Mouse (Mus musculus) embryonic facial prominence, embryonic 10.5 days (tissue): ENCODE measurements around the gene Prkar1b. TPM values are rescaled to one million over a fixed set of nuclear protein-coding genes. Genes with fewer than 3 reads are reported as not detected.

Source experiments
- DNase-seq: peaks from one replicate; pipeline ENCODE4 v3.0.0-alpha.2; 2017; ENCODE audit warnings: low spot score
- H3K27ac ChIP-seq: fragments of 300-500 bp; sonication (generic); replicated peaks from 2 replicates; pipeline ENCODE4 v1.5.1; 2016; ENCODE audit warnings: mild to moderate bottlenecking
- H3K27me3 ChIP-seq: fragments of 300-500 bp; sonication (generic); replicated peaks from 2 replicates; pipeline ENCODE4 v1.6.1; 2016; ENCODE audit warnings: low read depth, mild to moderate bottlenecking; ENCODE audit not compliant: poor library complexity, severe bottlenecking
- H3K36me3 ChIP-seq: fragments of 300-500 bp; sonication (generic); replicated peaks from 2 replicates; pipeline ENCODE4 v1.6.1; 2016; ENCODE audit warnings: mild to moderate bottlenecking, moderate library complexity
- H3K4me1 ChIP-seq: fragments of 300-500 bp; sonication (generic); 2 replicates; pipeline ENCODE4 v1.6.1; 2016
- H3K4me3 ChIP-seq: fragments of 300-500 bp; sonication (generic); 2 replicates; pipeline ENCODE4 v1.5.1; 2016; ENCODE audit warnings: mild to moderate bottlenecking, moderate library complexity
- H3K9me3 ChIP-seq: fragments of 300-500 bp; sonication (generic); 2 replicates; pipeline ENCODE4 v1.6.1; 2016; ENCODE audit warnings: mild to moderate bottlenecking
- WGBS: fragments of 180-500 bp; shearing (Covaris S2); methylation state at CpG from one replicate; pipeline ENCODE4 v1.1.7; 2016; 5-methylcytosine and 5-hydroxymethylcytosine counted together
- polyA plus RNA-seq: library from polyadenylated mRNA; unstranded; fragments of >200 nt; fragmentation: Nextera tagmentation; extraction: Ambion mirVana; gene quantifications from 2 replicates; pipeline ENCODE4 v1.2.1, GENCODE M21; 2016

The Prkar1b gene
- polyA plus RNA-seq, 1 experiment from 2014 or later: 9.0 TPM

DNA sequence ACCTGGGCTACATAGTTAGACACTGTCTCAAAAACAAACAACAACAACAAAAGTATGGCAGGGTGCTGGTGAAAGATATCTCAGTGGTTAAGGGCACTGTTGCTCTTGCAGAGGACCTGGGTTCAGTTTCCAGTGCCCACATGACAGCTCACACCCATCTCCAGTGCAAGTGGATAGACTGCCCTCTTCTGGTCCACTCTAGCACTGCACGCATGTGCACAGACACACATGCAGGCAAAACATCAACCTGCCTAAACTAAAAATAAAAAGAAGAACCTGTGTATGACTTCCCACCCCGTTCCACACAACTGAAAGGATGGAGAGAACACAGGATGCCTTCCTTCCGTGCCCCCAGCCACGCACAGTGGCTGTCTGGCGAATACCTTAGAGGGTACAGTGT lies 61.6 kb downstream of the Prkar1b start:
- Histone ChIP-seq H3K9me3 (no peaks in the 10 kb centered on the region), H3K27me3 (no peaks in the 10 kb centered on the region), H3K4me3 (no peak overlapping the region), H3K4me1 (0 out of 2 replicates have a peak, but pooled peaks cover 5% of the 10 kb centered on the region), H3K27ac (no peak overlapping the region), H3K36me3 (no peaks in the 10 kb centered on the region)
- DNase-seq: no peak
- 89% methylated on average over 5 of the region's 5 CpGs for WGBS

DNA sequence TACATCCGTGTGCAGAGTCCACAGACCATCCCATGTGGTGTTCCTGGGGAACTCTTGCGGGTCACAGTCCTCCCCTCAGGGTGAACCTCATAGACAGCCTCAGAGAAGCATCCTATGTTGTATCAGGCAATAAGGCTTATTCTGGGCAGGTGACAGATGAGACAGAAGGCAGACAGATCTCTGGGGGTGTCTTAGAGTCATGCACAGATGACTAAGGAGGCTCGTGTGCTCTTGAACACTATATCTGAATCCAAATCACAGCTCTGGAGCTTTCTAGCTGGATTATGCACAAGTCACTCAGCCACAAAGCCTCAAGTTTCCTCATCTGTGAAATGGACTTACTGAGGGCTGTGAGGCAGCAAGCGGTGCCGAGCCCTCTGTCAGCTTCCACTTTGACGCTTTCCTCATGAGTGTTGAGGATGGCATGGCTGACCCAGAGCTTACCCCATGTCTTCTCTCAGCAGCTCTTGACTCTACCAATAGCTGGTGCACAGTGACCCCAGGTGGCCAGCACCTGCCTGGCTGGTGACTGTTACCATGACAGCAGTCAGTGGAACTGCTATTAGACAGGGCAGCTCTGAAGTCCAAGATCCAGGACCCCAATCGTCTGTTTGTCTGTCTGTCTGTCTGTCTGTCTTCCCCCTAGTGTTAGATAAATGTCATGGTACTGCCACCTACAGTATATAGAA lies 64.8 kb downstream of the Prkar1b start:
- Histone ChIP-seq H3K4me3 (no peak overlapping the region), H3K27me3 (no peaks in the 10 kb centered on the region), H3K4me1 (peaks cover 19% of the 10 kb centered on the region), H3K9me3 (no peaks in the 10 kb centered on the region), H3K27ac (no peak overlapping the region), H3K36me3 (no peaks in the 10 kb centered on the region)
- 74% methylated on average over 7 of the region's 7 CpGs for WGBS
- DNase-seq: peak; percentile 68

DNA sequence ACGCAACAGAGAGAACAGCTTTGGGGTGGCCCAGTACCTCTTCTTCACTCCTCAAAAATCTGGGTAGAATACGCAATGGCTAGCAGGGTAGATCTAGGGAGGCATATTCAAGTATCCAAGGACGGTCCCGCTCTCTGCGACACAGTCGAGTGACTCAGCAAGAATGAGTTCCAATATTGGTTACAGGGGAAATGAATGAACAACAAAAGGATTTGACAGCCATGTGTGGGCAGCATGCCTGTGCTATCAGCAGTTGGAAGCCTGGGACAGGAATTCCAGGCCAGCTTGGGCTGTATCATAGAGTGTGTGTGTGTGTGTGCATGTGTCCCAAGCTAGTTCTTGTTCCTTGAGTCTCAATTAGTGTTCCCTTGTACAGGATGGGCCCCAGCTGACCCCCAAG lies 65.5 kb downstream of the Prkar1b start:
- Histone ChIP-seq H3K4me3 (no peak overlapping the region), H3K36me3 (no peaks in the 10 kb centered on the region), H3K27ac (no peak overlapping the region), H3K27me3 (no peaks in the 10 kb centered on the region), H3K4me1 (peaks cover 19% of the 10 kb centered on the region), H3K9me3 (no peaks in the 10 kb centered on the region)
- 91% methylated on average over 6 of the region's 6 CpGs for WGBS
- no peak for DNase-seq

DNA sequence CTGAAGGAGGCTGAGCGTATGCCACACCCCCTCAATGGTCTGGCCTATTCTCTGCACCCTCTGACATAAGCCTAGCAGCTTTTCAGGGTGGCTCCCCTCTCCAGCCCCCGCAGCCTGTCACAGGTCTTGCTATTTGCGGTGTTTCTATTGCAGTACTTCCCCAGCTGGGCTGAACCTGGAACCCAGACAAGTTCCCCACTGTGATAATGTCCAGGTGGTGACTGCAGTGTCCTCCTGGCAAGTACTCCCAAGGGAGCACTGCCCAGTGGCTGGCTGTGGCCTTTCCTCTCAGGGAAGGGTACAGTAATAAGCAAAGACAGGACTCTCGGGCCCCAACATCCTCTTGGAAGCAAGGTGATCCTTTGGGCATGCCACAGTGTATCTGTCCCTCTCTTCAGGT lies 66.0 kb downstream of the Prkar1b start:
- no peak for DNase-seq
- Histone ChIP-seq H3K4me1 (peaks cover 19% of the 10 kb centered on the region), H3K4me3 (no peak overlapping the region), H3K27ac (no peak overlapping the region), H3K9me3 (no peaks in the 10 kb centered on the region), H3K27me3 (no peaks in the 10 kb centered on the region), H3K36me3 (no peaks in the 10 kb centered on the region)
- WGBS: 79% methylated on average over 4 of the region's 4 CpGs

DNA sequence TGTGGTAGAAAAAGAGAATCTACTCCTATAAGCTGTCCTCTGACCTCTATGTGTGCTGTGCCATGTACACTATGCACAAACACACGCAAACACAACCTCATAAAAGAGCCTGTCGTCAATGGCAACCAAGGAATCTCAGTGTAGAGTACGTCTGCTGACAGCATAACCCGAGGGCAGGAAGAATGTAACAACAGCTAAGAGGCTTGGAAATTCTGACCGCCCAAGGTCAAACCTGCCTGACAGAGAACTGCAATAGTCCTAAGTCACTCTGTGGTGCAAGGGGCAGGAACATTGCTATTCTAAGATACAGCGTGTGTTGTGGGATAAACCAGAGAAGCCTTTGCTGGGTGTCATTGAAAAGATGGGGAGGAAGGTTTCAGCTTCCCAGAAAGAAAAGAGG lies 68.4 kb downstream of the Prkar1b start:
- no peak for DNase-seq
- 55% methylated on average over 6 of the region's 6 CpGs for WGBS
- H3K27me3 ChIP-seq: no peaks in the 10 kb centered on the region

DNA sequence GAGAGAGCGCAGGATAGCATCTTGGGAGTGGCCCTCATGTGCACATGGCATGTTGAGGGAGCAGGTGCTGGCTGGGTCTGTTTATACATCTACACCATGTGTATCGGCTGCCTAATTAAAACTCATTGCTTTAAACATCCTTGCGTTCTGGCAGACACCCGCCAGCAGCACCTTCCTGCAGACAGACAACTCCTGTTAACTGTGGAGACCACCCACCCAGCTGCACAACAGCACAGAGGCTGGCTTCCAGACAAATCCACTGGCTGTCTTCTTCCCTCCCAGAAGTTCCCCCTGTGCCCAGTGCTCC lies 71.7 kb downstream of the Prkar1b start:
- no peak for DNase-seq
- no peaks in the 10 kb centered on the region for H3K27me3 ChIP-seq
- H3K4me3 ChIP-seq: no peak overlapping the region
- no peaks in the 10 kb centered on the region for H3K36me3 ChIP-seq
- WGBS: 67% methylated on average over 4 of the region's 4 CpGs
- no peaks in the 10 kb centered on the region for H3K9me3 ChIP-seq
- H3K4me1 ChIP-seq: peaks cover 41% of the 10 kb centered on the region
- no peak overlapping the region; the same call in 1 of the 2 replicates for H3K27ac ChIP-seq

More for the DNA sequence above, 68.4 kb downstream of the Prkar1b start:
- Histone ChIP-seq H3K27ac (no peak overlapping the region), H3K9me3 (no peaks in the 10 kb centered on the region), H3K4me3 (no peak overlapping the region), H3K36me3 (no peaks in the 10 kb centered on the region), H3K4me1 (peaks cover 39% of the 10 kb centered on the region)

DNA sequence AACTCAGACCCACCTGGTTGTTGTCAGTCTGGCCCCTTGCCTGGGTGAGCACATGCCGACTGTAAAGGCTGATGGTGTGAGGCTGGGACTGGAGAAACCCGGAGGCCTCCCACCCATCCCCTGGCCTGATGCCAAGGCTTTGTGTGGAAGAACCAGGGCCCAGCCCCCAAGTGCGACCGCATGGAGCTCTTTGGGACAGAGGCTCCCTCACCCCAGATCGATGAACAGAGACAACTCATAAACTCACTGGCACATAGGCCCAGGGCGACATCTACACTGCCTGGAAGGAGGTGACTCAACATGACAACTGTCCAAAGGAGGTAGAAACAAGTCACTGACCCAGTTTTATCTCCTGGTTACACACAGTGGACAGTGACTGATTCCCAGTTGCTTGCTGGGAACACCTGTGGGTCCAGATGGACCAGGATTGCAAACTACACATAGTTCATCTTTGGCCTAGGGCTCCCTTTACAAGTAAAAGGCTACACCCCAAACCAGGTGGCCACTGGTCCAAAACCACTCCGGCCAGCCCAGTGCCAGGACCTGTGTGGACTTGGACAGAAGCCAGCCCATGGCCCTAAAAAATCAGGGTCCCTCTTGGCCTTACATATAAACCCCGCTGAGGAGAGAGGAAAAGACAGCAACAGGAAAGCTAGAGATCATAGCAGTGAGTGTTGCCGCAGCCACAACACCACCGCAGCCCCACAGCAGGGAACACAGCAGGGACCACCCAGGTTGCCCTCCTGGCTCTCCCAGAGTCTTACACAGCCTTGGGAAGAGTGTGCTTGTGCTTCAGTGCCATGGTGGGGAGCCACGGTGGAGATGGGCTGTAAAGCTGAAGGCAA lies 72.3 kb downstream of the Prkar1b start:
- Histone ChIP-seq H3K4me1 (peaks cover 41% of the 10 kb centered on the region), H3K27me3 (no peaks in the 10 kb centered on the region), H3K36me3 (no peaks in the 10 kb centered on the region), H3K27ac (no peak overlapping the region; the same call in 1 of the 2 replicates), H3K9me3 (no peaks in the 10 kb centered on the region), H3K4me3 (no peak overlapping the region)
- no peak for DNase-seq
- WGBS: 75% methylated on average over 11 of the region's 11 CpGs

DNA sequence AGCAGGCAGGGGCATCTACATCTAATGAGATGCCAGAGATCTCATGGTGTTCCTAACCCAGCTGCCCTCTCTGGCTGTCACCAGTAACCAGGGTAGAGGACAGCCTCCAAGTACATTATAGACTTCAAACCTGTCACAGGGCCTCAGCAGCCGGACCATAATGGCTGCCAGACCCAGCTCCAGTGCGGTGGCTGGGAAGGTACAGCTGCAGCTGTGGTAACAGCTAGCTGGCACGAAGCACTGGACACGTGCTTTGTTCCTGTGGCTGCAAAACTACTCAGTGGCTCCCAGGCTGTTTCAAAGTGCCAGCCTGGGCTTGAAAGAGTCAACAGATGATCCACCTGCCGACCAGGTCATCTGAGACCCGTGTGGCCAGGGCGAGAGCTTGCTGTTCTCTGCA lies 73.4 kb downstream of the Prkar1b start:
- H3K36me3 ChIP-seq: no peaks in the 10 kb centered on the region
- H3K4me3 ChIP-seq: no peak overlapping the region
- H3K27ac ChIP-seq: no peak overlapping the region
- 81% methylated on average over 7 of the region's 7 CpGs for WGBS
- no peaks in the 10 kb centered on the region for H3K9me3 ChIP-seq
- H3K27me3 ChIP-seq: no peaks in the 10 kb centered on the region
- DNase-seq: no peak
- peaks cover 32% of the 10 kb centered on the region for H3K4me1 ChIP-seq

DNA sequence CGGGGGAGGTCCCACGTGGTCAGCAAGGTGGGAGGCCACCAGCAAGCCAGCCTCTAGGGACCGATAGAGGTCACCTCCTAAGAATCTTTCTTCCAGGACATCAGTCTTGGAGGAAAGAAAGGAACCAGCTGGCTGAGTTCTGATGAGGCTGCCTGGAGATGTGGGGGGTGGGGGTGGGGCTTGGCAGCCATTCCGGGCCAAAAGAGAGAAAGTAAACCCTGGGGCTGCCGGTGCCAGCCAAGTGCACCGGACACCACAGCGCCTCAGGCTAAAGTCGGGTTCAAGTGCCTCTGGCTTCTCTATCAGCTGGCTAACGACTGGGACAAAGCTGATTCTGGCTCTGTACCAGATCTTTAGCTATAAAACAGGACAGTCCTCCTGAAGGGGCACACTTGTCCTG lies 74.0 kb downstream of the Prkar1b start:
- no peaks in the 10 kb centered on the region for H3K9me3 ChIP-seq
- no peaks in the 10 kb centered on the region for H3K27me3 ChIP-seq
- peaks cover 27% of the 10 kb centered on the region for H3K4me1 ChIP-seq
- 59% methylated on average over 9 of the region's 9 CpGs for WGBS
- DNase-seq: no peak
- no peak overlapping the region for H3K27ac ChIP-seq
- H3K36me3 ChIP-seq: no peaks in the 10 kb centered on the region
- no peak overlapping the region for H3K4me3 ChIP-seq

DNA sequence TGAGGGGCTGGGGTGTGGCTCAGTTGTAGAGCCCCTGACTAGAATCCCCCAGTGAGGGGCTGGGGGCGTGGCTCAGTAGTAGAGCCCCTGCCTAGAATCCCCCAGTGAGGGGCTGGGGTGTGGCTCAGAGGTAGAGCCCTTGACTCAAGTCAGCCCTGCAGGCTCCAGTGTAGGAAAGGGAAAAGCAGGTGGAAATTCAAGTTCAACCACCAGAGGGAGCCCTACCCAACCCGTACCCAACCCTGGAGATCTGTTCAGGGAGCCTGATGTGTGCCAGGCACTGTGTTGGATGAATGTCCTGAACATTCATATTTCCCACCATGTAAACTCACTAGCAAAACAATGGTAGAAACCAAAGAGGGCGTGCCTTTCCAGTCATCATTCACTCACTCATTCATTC lies 74.7 kb downstream of the Prkar1b start:
- 45% methylated on average over 3 of the region's 3 CpGs for WGBS
- Histone ChIP-seq H3K27me3 (no peaks in the 10 kb centered on the region), H3K27ac (no peak overlapping the region), H3K4me3 (no peak overlapping the region), H3K36me3 (no peaks in the 10 kb centered on the region), H3K9me3 (no peaks in the 10 kb centered on the region), H3K4me1 (peaks cover 27% of the 10 kb centered on the region)
- DNase-seq: peak; percentile 62

DNA sequence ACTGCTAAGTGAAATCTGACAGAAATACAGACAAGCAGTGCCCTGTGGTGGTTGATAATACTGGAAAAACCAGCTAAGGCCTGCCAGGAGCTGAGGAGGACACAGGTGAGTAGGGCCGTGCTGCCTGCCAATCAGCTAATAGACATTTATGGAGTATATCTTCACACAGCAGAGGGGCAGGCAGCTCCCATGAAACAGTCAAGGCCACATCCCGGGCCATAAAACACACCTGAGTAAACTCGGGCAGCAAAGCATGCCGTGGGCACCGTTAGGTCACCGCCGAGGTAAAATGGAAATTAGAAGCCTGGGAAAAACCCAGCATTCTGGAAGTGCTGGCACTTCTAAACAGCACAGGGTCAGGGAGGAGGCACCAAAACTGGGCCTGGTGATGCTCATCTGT lies 75.8 kb downstream of the Prkar1b start:
- WGBS: 95% methylated on average over 7 of the region's 7 CpGs
- no peak for DNase-seq
- Histone ChIP-seq H3K27ac (no peak overlapping the region), H3K4me1 (peaks cover 27% of the 10 kb centered on the region), H3K4me3 (no peak overlapping the region), H3K9me3 (no peaks in the 10 kb centered on the region), H3K36me3 (no peaks in the 10 kb centered on the region), H3K27me3 (no peaks in the 10 kb centered on the region)

DNA sequence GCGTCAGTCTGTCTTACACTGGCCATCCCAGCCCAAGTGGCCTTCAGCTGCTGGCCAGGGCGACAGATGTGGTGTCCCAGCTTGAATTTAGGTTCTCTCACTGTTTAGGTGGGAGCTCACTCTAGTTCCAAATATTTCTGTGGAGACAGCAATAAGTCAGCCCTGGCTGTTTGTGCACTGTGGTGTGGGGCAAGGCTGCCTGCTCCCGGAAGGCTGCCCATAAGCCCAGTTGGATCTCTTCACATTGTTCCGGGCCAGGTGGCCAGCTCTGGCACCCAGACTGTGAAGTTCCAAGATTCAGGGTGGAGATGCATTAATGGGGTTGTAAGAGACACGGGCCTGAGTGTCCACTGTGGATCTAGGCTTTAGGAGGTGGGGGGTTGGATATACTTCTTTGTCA lies 76.9 kb downstream of the Prkar1b start:
- WGBS: 90% methylated on average over 5 of the region's 5 CpGs
- Histone ChIP-seq H3K36me3 (no peaks in the 10 kb centered on the region), H3K27me3 (no peaks in the 10 kb centered on the region), H3K9me3 (no peaks in the 10 kb centered on the region), H3K4me1 (peaks cover 22% of the 10 kb centered on the region), H3K4me3 (no peak overlapping the region), H3K27ac (no peak overlapping the region)
- DNase-seq: no peak
